Mouse (Mus musculus) kidney, postnatal 0 days (tissue): Measurements from ENCODE around the gene Dkk2. TPM values are rescaled to one million over a fixed set of nuclear protein-coding genes. Genes with fewer than 3 reads are reported as not detected.
"Not testable (repeated sequence)": the region's sequence is repeated elsewhere in the genome, so short reads cannot be mapped to it uniquely, and the experiment has no call there.

Source experiments
- ATAC-seq: fragments of 200-750 bp; cut with Nextera tagmentation; replicated peaks from 2 replicates; pipeline ENCODE4 v1.8.0; 2017; ENCODE audit warnings: low read depth, moderate number of reproducible peaks, moderate TSS enrichment, moderate library complexity; ENCODE audit not compliant: low FRiP score
- DNase-seq: peaks from one replicate; pipeline ENCODE4 v3.0.0-alpha.2; 2016; ENCODE audit warnings: low spot score
- H3K27ac ChIP-seq: fragments of 300-500 bp; sonication (generic); 2 replicates; pipeline ENCODE4 v1.5.1; 2014; ENCODE audit warnings: mild to moderate bottlenecking
- H3K27me3 ChIP-seq: fragments of 300-500 bp; sonication (generic); 2 replicates; pipeline ENCODE4 v1.6.1; 2014; ENCODE audit warnings: low read length, mixed read lengths; ENCODE audit not compliant: insufficient read depth
- H3K36me3 ChIP-seq: fragments of 300-500 bp; sonication (generic); 2 replicates; pipeline ENCODE4 v1.6.1; 2014; ENCODE audit warnings: low read length, mixed read lengths; ENCODE audit not compliant: insufficient read depth
- H3K4me1 ChIP-seq: fragments of 300-500 bp; sonication (generic); replicated peaks from 2 replicates; pipeline ENCODE4 v1.6.1; 2014; ENCODE audit warnings: antibody characterized with exemption, low read length, mixed read lengths; ENCODE audit not compliant: insufficient read depth
- H3K4me2 ChIP-seq: fragments of 300-500 bp; sonication (generic); 2 replicates; pipeline ENCODE4 v1.6.1; 2014; ENCODE audit warnings: mild to moderate bottlenecking, low read length, moderate library complexity, mixed read lengths
- H3K4me3 ChIP-seq: fragments of 300-500 bp; sonication (generic); replicated peaks from 2 replicates; pipeline ENCODE4 v1.5.1; 2014; ENCODE audit warnings: low read depth, low read length
- H3K9ac ChIP-seq: fragments of 300-500 bp; sonication (generic); 2 replicates; pipeline ENCODE4 v1.6.1; 2014; ENCODE audit warnings: low read depth, low read length
- H3K9me3 ChIP-seq: fragments of 300-500 bp; sonication (generic); replicated peaks from 2 replicates; pipeline ENCODE4 v1.6.1; 2016; ENCODE audit warnings: low read length, inconsistent platforms, mixed read lengths
- CTCF ChIP-seq: IDR thresholded peaks from 2 replicates; pipeline ENCODE4 v1.5.1; 2016; ENCODE audit warnings: antibody characterized with exemption, low read depth, mild to moderate bottlenecking, moderate library complexity
- WGBS: fragments of 180-500 bp; shearing (Covaris S2); extraction: QIAGEN DNeasy Blood & Tissue Kit; methylation state at CpG from one replicate; pipeline ENCODE4 v1.1.7; 2014; 5-methylcytosine and 5-hydroxymethylcytosine counted together
- polyA plus RNA-seq: library from polyadenylated mRNA; unstranded; fragments of >200 nt; fragmentation: Nextera tagmentation; extraction: Ambion mirVana; gene quantifications from 2 replicates; pipeline ENCODE4 v1.2.1, GENCODE M21; 2015

The Dkk2 gene
- polyA plus RNA-seq: 7.7 and 8.3 TPM in 2 replicates

- no peaks in the 10 kb centered on the region for H3K27me3 ChIP-seq
- H3K9ac ChIP-seq: peak within 1 kb of the TSS; percentile 24
- TF ChIP-seq CTCF: no peak
- under 1% methylated on average over 33 of the region's 33 CpGs for WGBS
- H3K4me2 ChIP-seq: peak within 1 kb of the TSS; percentile 79
- no peaks in the 10 kb centered on the region for H3K9me3 ChIP-seq
- peak within 1 kb of the TSS; percentile 48 for H3K4me3 ChIP-seq
- H3K36me3 ChIP-seq: no peaks in the 10 kb centered on the region
- DNase-seq (peak; percentile 63), ATAC-seq (peak; percentile 64)
- H3K4me1 ChIP-seq: 0 out of 2 replicates have a peak, but pooled peaks cover 2% of the 10 kb centered on the region
- H3K27ac ChIP-seq: no peak within 1 kb of the TSS
Measured at GRCm38 (mm10) chr3:132085112-132085822, at the start of gene Dkk2. Gene Dkk2 (plus strand): TSS chr3:132085292.

DNA sequence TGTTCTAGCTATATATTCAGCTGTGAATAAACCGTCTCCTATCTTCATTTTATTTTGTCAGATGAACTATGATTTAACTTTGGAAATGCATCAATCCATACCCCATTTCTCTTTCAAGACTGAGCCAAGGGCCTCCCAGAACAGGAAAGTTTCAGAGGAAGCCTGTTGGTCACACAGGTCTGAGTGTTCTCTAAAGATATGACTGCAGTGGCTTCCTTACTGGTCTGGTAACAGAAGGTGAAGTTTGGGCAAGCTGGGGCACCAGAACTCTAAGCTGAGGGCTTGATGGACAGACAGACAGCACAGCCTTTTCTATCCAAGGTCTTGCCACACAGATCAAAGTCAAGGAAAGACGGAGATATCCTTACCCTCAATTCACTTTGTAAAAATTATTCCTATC is 48.4 kb upstream of the Dkk2 start:
- no peak overlapping the region for H3K9ac ChIP-seq
- 84% methylated on average over 2 of the region's 2 CpGs for WGBS
- no peaks in the 10 kb centered on the region for H3K4me1 ChIP-seq
- H3K4me3 ChIP-seq: no peak overlapping the region
- no peak for TF ChIP-seq CTCF
- ATAC-seq: no peak
- no peak for DNase-seq
- no peaks in the 10 kb centered on the region for H3K36me3 ChIP-seq
- H3K27me3 ChIP-seq: no peaks in the 10 kb centered on the region
- H3K4me2 ChIP-seq: no peak overlapping the region
- H3K27ac ChIP-seq: no peak overlapping the region
- H3K9me3 ChIP-seq: no peaks in the 10 kb centered on the region

- no peak for TF ChIP-seq CTCF
- H3K27me3 ChIP-seq: no peaks in the 10 kb centered on the region
- no peak for DNase-seq
- H3K9me3 ChIP-seq: no peaks in the 10 kb centered on the region
- H3K4me3 ChIP-seq: no peak overlapping the region
- no peak for ATAC-seq
- no peak overlapping the region for H3K27ac ChIP-seq
- H3K9ac ChIP-seq: no peak overlapping the region
- 45% methylated on average over 10 of the region's 10 CpGs for WGBS
- H3K36me3 ChIP-seq: no peaks in the 10 kb centered on the region
- H3K4me2 ChIP-seq: no peak overlapping the region
- H3K4me1 ChIP-seq: no peaks in the 10 kb centered on the region
Measured at GRCm38 (mm10) chr3:132037670-132038069, 47.4 kb upstream of the Dkk2 start.

DNA sequence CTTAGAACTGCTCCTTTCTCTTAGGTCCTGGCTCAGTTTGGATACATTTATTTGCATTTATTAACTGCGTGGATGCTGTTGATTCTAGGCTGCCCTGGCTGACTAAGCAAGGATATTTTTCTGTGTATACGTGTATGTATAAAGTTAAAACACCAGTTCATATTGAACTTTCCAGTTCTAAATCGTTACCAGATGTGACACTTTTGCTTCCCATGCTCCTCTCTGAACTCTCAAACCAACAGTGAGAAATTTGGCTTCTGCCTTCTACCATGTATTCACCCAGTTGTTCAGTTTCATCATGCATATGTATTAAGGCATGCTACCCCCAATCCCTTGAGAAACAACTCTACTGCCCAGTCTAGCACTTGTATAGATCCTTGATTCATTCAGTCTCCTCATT is 45.0 kb upstream of the Dkk2 start:
- Histone ChIP-seq H3K4me1 (no peaks in the 10 kb centered on the region), H3K27ac (no peak overlapping the region), H3K4me2 (no peak overlapping the region), H3K4me3 (no peak overlapping the region), H3K9ac (no peak overlapping the region), H3K27me3 (no peaks in the 10 kb centered on the region), H3K9me3 (no peaks in the 10 kb centered on the region), H3K36me3 (no peaks in the 10 kb centered on the region)
- no peak for DNase-seq
- WGBS: 76% methylated on average over 3 of the region's 3 CpGs
- no peak for ATAC-seq
- no peak for TF ChIP-seq CTCF

DNA sequence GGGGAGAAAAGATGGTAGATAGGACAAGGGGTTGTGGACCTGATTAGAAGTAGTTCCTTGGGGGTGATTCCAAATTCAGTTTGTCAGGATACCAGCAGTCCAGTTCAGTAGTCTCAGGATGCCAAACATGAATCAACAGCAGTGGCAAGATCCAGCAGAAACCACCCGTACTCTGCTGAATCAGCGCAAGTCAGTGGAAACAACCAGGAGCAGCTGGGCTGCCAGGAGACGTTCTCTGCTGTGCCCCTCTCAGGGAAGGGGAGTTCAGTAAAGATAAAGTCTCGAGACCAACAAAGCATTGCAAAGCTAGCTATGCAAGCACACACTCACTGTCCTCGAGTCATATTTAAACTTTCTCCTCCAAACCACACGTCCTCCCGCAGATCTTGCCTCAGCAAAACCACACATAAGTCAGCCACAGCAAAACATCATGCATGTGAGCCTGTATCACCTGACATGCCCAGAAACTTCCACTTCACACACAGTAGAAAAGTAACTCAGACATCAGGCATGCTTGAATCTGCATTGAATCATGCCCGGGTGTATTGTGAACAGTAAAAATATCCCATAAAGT is 34.1 kb upstream of the Dkk2 start:
- ATAC-seq (no peak), DNase-seq (no peak)
- Histone ChIP-seq H3K9me3 (no peaks in the 10 kb centered on the region), H3K27ac (no peak overlapping the region), H3K9ac (no peak overlapping the region), H3K4me1 (no peaks in the 10 kb centered on the region), H3K27me3 (no peaks in the 10 kb centered on the region), H3K4me2 (no peak overlapping the region), H3K36me3 (no peaks in the 10 kb centered on the region), H3K4me3 (no peak overlapping the region)
- WGBS: 81% methylated on average over 8 of the region's 8 CpGs
- no peak for TF ChIP-seq CTCF

- H3K36me3 ChIP-seq: not testable (repeated sequence)
Measured at GRCm38 (mm10) chr3:132062816-132063215, 22.3 kb upstream of the Dkk2 start.

DNA sequence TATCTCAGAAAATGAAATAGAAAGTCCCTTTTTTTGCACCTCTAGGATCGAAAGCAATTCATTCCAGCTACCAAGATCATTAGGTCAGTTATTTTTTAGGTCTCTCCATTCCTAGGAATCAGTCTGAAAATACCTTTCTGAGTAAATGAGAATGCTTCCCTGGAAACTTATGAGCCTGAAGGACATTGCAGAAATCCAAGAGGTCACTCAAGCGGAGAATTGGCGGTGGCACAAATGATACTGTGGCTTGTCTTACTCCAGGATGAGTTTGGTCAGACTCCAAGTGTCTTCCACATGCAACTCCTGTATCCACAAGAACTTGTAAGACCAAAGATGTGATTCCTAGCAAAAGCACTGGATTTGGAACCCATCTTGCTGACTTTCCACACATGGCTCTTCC is 21.7 kb upstream of the Dkk2 start:
- Histone ChIP-seq H3K4me2 (no peak overlapping the region), H3K27ac (no peak overlapping the region), H3K4me3 (no peak overlapping the region), H3K27me3 (no peaks in the 10 kb centered on the region), H3K4me1 (no peaks in the 10 kb centered on the region), H3K9me3 (no peaks in the 10 kb centered on the region), H3K9ac (no peak overlapping the region), H3K36me3 (no peaks in the 10 kb centered on the region)
- TF ChIP-seq CTCF: no peak
- no peak for DNase-seq
- WGBS: 87% methylated on average over 3 of the region's 3 CpGs
- ATAC-seq: no peak

More at GRCm38 (mm10) chr3:132062816-132063215, 22.3 kb upstream of the Dkk2 start:
- DNase-seq, H3K4me3 ChIP-seq, H3K27me3 ChIP-seq, H3K4me1 ChIP-seq, H3K27ac ChIP-seq, H3K9me3 ChIP-seq, ATAC-seq, H3K9ac ChIP-seq, H3K4me2 ChIP-seq: not testable (repeated sequence)
- WGBS: 85% methylated on average over 1 of the region's 1 CpGs
